Mouse (Mus musculus) kidney, postnatal 25 days (tissue): ENCODE measurements at regions not wholly inside any gene's neighbourhood (a gene's known extent, or its start where the extent isn't known, plus 50 kb on each side); places are given as distances from the start of the nearest gene placed in this dataset.
A peak's percentile ranks its signal among the peaks of the same experiment; 100 is the strongest.

Source experiments
- DNase-seq, 2 experiments: peaks; one replicate each; pipeline ENCODE4 v3.0.0; 2021; ENCODE audit warnings: mixed read lengths in 2 of 2

DNA sequence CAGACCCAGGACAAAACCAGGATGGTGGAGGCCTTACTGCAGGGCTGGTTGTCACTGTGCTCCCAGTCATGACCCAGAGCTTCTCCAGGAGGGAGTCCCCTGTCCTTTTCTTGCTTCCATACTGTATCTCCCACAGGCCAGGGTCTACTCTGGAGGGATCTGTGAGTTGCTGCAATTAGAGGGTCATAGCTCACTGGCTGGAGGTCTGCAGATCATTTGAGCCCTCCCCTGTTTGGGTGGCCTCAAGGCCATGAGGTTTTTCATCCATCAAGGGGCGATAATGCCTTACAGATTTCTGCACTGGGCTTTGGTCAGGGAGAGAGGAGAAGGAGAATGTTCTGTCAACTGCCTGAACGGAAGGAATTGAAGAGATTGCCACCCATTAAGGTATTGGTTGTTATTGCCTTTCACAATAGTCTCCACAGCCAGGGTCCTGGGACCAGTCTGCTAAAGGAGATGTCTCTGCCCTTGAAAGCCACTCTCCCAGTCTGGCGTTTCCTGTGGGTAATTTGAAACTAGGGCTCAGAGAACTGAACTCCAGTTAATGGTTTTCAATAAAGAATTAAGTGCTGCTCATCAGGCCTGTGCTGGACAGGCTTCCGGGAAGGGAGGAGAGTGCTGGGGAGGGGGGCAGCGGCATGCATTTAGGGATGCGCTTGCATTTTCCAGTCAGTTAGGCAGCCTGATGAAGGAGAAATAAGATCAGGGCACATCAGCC is 147.4 kb downstream of the Dmrta2 start:
- no peak for DNase-seq

DNA sequence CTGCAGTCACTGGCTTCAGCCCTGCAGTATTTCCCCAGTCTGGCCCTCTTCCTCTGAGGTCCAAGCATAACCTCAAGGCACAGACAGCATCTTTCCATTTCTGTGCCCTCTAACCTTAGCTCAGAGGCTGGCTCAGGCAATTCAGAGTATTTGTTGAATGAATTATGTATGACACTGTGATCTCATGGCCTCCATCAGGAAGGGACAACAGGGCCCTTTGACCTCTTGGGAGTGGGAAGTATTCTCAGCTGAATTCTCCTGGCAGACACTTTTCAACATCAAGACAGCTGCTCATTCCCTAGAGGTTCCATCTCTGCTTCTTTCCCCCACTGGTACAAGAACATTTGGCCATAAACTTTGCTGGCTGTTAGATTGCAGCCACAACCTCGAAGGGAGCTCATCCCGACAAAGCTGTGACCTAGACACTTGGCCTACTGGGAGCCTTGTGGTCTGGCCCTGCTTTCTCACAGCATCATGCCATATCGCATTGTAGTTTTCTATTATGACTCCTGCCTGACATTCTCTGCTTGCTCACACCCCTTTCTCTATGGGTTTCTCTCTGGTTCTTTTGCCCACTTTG is 150.2 kb downstream of the Dmrta2 start:
- DNase-seq, result no peak

DNA sequence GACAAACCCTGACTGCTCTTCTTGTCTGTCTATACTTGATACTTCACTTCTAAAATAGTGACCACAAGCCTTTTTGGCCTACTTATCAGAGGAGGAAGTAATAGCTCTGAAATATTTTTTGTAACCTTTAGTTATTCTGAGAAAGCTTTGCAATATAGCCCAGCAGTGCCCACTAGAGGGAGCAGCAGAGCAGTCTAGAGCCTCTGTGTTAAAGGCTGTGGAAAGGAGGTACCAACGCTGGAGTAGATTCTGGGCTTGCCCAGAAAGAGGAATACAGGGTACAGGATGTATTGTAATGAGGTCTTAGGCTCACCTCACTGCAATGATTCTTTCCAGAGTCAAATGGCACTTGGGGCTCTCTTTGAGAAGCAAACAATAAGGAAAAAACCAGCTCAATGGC is 151.1 kb downstream of the Dmrta2 start:
- peak; percentile 49 to 73 for DNase-seq

DNA sequence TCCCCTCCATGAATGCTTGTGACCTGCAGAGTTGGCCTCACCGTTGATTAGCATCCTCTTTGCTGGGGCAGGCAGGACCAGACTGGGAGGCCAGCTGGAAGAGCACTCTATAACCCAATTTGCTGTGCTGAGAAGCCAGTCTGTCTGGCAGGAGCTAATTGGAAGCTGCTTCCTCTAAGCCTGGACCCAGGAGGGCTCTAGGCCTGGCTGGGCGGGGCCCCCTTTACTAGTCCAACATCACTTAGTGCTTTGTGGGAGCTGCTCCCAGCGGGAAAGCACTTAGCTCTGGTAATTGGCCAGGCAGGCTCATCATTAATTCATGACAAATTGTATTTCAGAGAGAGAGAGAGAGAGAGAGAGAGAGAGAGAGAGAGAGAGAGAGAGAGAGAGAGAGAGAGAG is 151.7 kb downstream of the Dmrta2 start:
- no peak for DNase-seq

DNA sequence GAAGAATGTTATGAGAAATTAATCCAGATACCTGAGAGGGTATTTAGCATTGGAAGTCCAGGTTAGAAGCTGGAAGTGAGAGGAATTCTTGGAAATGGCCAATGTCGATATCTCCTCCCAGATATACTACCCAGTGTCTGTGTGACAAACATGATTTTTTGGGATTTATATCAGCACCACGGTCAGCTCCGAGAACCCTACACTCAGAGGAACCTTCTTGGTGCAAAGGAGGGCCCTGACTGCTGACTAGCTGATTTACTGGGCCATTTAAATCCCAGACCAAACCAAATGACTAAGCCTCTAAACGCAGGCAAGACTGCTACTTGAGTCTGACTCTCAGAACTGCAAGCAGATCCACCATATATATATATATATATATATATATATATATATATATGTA is 154.2 kb downstream of the Dmrta2 start:
- DNase-seq, result no peak

DNA sequence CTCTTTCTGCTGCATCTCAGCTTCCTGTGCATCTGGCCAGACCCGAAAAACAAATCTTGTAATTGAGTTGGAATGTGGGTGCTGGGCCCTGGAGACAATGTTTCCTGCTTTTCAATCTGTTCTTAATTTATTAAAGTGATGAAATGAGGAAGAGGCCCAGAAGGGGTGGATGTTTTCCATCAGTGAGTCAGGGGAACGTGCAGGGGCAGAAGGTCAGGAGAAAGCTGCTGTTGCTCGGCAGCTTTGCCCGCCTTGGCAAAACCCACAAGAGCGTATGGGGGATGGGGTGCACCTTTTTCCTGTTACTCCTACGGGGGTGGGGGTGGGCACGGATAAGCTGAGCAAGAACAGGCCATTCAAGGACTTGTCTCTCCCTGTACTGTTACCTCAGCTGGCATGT is 156.2 kb downstream of the Dmrta2 start:
- no peak for DNase-seq

DNA sequence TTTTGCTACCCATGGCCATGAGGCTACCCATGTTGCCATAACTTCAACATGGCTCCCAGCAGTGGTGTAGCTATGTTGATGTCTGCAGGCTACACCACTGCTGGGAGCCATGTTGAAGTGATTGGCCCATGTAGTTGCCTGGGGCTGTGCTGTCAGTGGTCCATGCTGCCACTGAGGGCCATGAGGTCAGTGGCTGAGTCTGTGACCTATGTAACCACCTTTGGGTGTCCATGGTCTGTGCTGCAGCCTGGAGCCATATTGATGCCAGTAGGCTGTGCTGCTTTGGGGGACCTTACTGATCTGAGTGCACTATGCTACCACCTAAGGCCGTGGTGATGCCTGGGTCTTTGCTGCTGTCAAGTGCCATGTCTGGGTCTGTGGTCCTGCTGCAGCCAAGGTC is 167.4 kb downstream of the Dmrta2 start:
- no peak for DNase-seq

DNA sequence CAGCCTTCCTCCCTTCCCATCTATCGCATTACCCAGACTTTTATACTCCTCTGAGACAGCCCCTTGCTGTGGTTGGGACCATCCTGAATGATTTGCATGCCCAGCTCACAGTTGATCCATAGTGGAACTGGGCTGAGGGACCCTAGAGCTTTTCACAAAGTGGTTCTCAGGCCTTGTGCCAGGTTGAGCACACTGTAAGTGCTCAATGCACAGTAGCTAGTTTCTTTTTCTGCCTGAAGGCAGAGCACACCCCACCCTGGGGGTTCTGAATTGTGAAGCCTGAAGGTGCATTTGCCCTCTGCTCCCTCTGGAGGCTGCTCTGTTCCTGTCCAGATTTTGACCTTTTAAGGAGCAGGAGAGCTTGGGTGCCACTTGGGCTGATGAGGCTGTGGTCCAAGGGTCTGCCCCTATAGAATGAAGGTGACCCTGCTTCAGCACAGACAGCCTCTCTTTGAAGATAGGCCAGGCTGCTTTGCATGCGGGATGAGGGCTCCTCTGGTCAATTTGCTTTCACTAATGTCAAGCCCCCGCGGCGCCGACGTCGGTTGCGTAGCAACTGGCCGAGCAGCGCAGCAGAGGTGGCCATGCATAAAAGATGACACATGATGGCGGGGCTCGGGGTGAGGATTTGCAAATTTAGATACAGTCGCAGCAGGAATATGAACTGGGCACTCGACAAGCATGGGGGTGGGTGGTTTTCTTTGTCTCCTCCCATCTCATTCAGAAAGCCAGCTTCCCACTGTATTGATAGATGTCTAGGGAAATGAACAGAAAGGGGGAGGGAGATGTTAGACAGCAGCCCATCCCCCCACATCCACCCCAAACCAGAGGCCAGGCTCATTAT is 174.5 kb downstream of the Dmrta2 start:
- DNase-seq, result no peak
